Mouse (Mus musculus): ENCODE measurements around the gene Gm49405. TPM values are rescaled to one million over a fixed set of nuclear protein-coding genes. Genes with fewer than 3 reads are reported as not detected.
"Not testable (repeated sequence)": the region's sequence is repeated elsewhere in the genome, so short reads cannot be mapped to it uniquely, and the experiment has no call there.

The Gm49405 gene
- polyA plus RNA-seq, 1 experiment, result 2.1 TPM

DNA sequence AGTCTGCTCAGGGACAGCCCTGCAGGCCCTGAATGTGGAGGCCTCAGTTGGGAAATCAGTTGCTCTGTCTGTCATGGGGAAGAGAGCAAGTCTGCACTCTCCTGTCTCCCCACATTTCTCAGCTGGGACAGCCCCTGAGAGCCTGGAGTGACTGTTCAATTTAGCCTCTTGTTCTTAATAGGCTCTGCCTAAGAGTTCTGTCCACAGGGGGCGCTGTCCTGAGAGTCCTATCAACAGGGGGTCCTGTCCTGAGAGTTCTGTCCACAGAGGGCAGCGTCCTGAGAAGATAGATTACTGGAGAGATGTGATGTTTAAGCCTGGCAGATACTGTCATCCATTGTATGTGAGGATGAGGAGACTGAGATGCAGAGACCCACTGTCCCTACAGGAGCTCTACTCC, 38.0 kb upstream of the Gm49405 start:
- Histone ChIP-seq H3K4me1 (ENCODE audit: control insufficient read depth, insufficient read depth, low read length) (no peaks in the 10 kb centered on the region), H3K27ac (ENCODE audit: insufficient read depth, low read length) (no peak overlapping the region), H3K4me3 (ENCODE audit: insufficient read depth, low read length) (no peak overlapping the region)
- no peak for TF ChIP-seq CTCF (IDR thresholded peaks at IDR 0.05; ENCODE audit: borderline replicate concordance, insufficient read depth, low read length)
- no peak for TF ChIP-seq POLR2A (IDR thresholded peaks at IDR 0.05; ENCODE audit: low read depth, low read length)

DNA sequence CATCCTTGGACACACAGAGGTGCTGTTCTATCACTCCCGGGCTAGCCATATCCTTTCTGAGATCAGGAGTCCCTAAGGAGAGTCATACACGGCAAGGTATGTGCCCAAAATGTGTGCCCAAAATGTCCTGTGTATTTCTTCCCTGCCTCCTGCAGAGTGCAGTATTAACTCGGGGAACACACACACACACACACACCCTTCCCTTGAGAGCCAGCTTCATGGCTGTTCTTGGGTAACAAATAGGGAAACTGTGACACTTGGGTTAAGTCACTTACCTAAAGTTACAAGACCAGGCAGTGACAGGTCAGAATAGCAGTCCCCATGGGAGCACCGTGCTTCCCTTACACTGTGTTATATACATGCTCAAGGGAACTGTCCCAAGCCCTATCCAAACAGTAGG, 36.4 kb upstream of the Gm49405 start:
- TF ChIP-seq CTCF (IDR thresholded peaks at IDR 0.05; ENCODE audit: borderline replicate concordance, insufficient read depth, low read length) (no peak), POLR2A (IDR thresholded peaks at IDR 0.05; ENCODE audit: low read depth, low read length) (no peak)
- H3K4me1 ChIP-seq (ENCODE audit: control insufficient read depth, insufficient read depth, low read length), result no peaks in the 10 kb centered on the region
- H3K4me3 ChIP-seq (ENCODE audit: insufficient read depth, low read length), result no peak overlapping the region
- no peak overlapping the region for H3K27ac ChIP-seq (ENCODE audit: insufficient read depth, low read length)

DNA sequence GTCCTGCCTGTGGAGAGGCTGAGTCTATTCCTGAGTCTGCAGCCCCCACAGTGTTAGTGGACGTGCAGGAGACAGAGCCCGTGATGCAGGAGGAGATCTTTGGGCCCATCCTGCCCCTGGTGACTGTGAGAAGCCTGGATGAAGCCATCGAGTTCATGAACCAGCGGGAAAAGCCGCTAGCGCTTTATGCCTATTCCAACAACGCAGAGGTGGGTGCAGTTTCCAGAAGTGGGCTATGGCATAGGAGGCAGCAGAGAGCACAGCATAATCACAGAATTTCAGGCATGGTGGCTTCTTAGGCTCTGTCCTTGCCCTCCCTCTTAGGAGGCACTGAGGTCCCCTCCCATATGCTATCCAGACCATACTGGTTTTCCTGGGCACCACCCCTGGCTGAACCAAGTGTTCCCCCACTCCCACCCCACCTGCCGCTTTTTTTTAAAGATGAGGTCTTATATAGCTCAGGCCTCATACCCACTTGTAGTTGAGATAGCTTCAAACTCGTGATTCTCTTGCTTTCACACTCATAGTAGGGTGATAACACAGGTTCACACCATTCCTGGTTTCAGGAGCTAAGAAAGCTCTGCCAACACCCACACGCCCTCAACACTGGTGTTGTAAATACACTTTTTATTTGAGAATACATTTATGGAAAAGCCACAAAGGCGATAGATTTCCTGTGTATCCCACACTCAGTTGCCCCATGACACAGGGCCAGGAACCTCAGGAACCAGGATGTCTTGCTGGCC, 33.9 kb upstream of the Gm49405 start:
- no peak for TF ChIP-seq CTCF (IDR thresholded peaks at IDR 0.05; ENCODE audit: borderline replicate concordance, insufficient read depth, low read length)
- TF ChIP-seq POLR2A (IDR thresholded peaks at IDR 0.05; ENCODE audit: low read depth, low read length), result no peak
- Histone ChIP-seq H3K4me1 (ENCODE audit: control insufficient read depth, insufficient read depth, low read length) (no peaks in the 10 kb centered on the region), H3K27ac (ENCODE audit: insufficient read depth, low read length) (no peak overlapping the region), H3K4me3 (ENCODE audit: insufficient read depth, low read length) (no peak overlapping the region)

GRCm38 (mm10) chr19:3967258-3967657, 33.2 kb upstream of the Gm49405 start:
- no peaks in the 10 kb centered on the region for H3K4me1 ChIP-seq (ENCODE audit: control insufficient read depth, insufficient read depth, low read length)
- no peak overlapping the region for H3K27ac ChIP-seq (ENCODE audit: insufficient read depth, low read length)
- TF ChIP-seq CTCF (IDR thresholded peaks at IDR 0.05; ENCODE audit: borderline replicate concordance, insufficient read depth, low read length), result no peak
- TF ChIP-seq POLR2A (IDR thresholded peaks at IDR 0.05; ENCODE audit: low read depth, low read length), result no peak
- H3K4me3 ChIP-seq (ENCODE audit: insufficient read depth, low read length), result no peak overlapping the region

DNA sequence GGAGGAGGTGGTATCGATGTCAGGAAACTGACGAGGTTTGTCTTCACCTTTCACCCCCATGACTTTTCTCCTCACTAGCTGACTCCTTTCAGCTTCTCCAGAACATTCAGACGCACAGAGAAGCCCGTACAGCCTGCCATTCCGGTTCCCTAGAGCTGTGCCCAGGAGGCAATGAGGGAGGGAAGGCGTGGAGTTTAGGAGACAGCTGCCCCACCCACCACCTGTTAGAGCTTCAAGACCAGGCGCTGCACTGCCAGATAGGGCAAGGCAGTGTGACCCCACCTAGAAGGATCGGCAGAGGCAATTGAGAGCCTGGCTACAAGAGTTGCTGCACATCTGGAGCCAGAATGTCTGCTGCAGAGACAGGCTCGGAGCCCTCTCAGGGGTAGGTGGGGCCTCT, 28.2 kb upstream of the Gm49405 start, which contains the start of gene Aldh3b2:
Gene Aldh3b2, plus strand, starts transcription at position 100 of the 400 bp plus-strand sequence.
- Histone ChIP-seq H3K27ac (ENCODE audit: insufficient read depth, low read length) (no peak within 1 kb of the TSS), H3K4me3 (ENCODE audit: insufficient read depth, low read length) (no peak within 1 kb of the TSS), H3K4me1 (ENCODE audit: control insufficient read depth, insufficient read depth, low read length) (no peaks in the 10 kb centered on the region)
- TF ChIP-seq POLR2A (IDR thresholded peaks at IDR 0.05; ENCODE audit: low read depth, low read length) (no peak), CTCF (IDR thresholded peaks at IDR 0.05; ENCODE audit: borderline replicate concordance, insufficient read depth, low read length) (no peak)

GRCm38 (mm10) chr19:3974608-3975007, 25.8 kb upstream of the Gm49405 start:
- H3K4me1 ChIP-seq (ENCODE audit: control insufficient read depth, insufficient read depth, low read length); H3K4me3 ChIP-seq (ENCODE audit: insufficient read depth, low read length); H3K27ac ChIP-seq (ENCODE audit: insufficient read depth, low read length): not testable (repeated sequence)

DNA sequence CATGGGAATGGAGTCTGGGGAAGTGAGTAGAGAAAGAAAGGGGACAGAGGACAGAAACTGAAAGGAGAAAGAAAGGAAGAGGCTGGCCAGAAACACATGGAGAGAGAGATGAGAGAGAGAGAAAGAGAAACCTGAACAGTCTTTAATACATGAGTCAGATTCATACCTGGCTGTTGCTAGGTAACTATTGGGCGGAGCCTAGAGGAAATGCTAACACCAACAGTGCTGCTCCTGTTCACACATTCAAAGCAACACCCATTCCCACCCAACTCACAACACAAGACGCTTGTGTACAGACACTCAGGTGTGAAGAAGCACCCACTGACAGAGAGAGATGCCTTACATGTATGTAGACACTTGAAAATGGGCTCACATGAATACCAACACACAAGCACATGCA, 24.6 kb upstream of the Gm49405 start:
- no peak for TF ChIP-seq POLR2A (IDR thresholded peaks at IDR 0.05; ENCODE audit: low read depth, low read length)
- TF ChIP-seq CTCF (IDR thresholded peaks at IDR 0.05; ENCODE audit: borderline replicate concordance, insufficient read depth, low read length), result no peak
- no peak overlapping the region for H3K4me3 ChIP-seq (ENCODE audit: insufficient read depth, low read length)

DNA sequence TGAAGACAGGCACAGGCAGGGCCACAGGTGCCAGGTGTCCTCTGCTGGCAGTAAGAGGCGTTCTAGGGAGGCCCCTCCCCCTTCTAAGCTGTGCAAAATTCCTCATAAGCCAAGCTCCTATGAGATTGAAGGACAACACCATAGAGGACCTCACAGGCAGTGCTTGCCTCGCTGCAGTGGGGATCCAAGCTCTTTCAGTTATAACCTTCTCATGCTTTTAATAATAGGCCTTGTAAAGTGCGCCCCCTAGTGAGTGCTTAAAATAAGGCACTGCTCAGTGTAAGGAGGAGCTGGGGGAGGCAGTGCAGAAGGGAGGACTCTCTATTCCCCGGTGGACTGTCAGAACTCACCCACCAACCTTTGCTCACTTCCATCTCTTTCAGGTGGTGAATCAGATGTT, 20.1 kb upstream of the Gm49405 start:
- no peak overlapping the region for H3K4me3 ChIP-seq (ENCODE audit: insufficient read depth, low read length)
- H3K27ac ChIP-seq (ENCODE audit: insufficient read depth, low read length), result no peak overlapping the region
- TF ChIP-seq CTCF (IDR thresholded peaks at IDR 0.05; ENCODE audit: borderline replicate concordance, insufficient read depth, low read length), result no peak; the same call in 1 of the 2 replicates
- TF ChIP-seq POLR2A (IDR thresholded peaks at IDR 0.05; ENCODE audit: low read depth, low read length), result no peak
- H3K4me1 ChIP-seq (ENCODE audit: control insufficient read depth, insufficient read depth, low read length), result no peaks in the 10 kb centered on the region

More for the DNA sequence above, 24.6 kb upstream of the Gm49405 start:
- Histone ChIP-seq H3K27ac (ENCODE audit: insufficient read depth, low read length) (no peak overlapping the region), H3K4me1 (ENCODE audit: control insufficient read depth, insufficient read depth, low read length) (no peaks in the 10 kb centered on the region)

GRCm38 (mm10) chr19:3980917-3981316, 19.5 kb upstream of the Gm49405 start:
- H3K27ac ChIP-seq (ENCODE audit: insufficient read depth, low read length), result no peak overlapping the region
- H3K4me1 ChIP-seq (ENCODE audit: control insufficient read depth, insufficient read depth, low read length), result no peaks in the 10 kb centered on the region
- TF ChIP-seq POLR2A (IDR thresholded peaks at IDR 0.05; ENCODE audit: low read depth, low read length) (no peak), CTCF (IDR thresholded peaks at IDR 0.05; ENCODE audit: borderline replicate concordance, insufficient read depth, low read length) (no peak)
- H3K4me3 ChIP-seq (ENCODE audit: insufficient read depth, low read length), result no peak overlapping the region

GRCm38 (mm10) chr19:3983527-3984200, 16.8 kb upstream of the Gm49405 start:
- no peak overlapping the region for H3K27ac ChIP-seq (ENCODE audit: insufficient read depth, low read length)
- TF ChIP-seq POLR2A (IDR thresholded peaks at IDR 0.05; ENCODE audit: low read depth, low read length) (no peak), CTCF (IDR thresholded peaks at IDR 0.05; ENCODE audit: borderline replicate concordance, insufficient read depth, low read length) (no peak)
- peaks cover 5% of the 10 kb centered on the region; the same call in 1 of the 2 replicates for H3K4me1 ChIP-seq (ENCODE audit: control insufficient read depth, insufficient read depth, low read length)
- no peak overlapping the region for H3K4me3 ChIP-seq (ENCODE audit: insufficient read depth, low read length)

All from embryonic fibroblast, embryonic 13.5 days (primary cell).